Mouse (Mus musculus): ENCODE data around the gene Gm45233. TPM values are rescaled to one million over a fixed set of nuclear protein-coding genes. Genes with fewer than 3 reads are reported as not detected.
"Not testable (repeated sequence)": the region's sequence is repeated elsewhere in the genome, so short reads cannot be mapped to it uniquely, and the experiment has no call there.

Gene Gm45233
- total RNA-seq (2021) = under 1 TPM; 0.80 to 0.86 TPM

- DNase-seq = peak; percentile 93
These were observed at the start of gene Gm45233, which contains the start of gene Etfb for GRCm38 (mm10) chr7:43443917-43444293. Gene Gm45233, plus strand, starts transcription at chr7:43444128. Gene Etfb, plus strand, starts transcription at chr7:43444083.

- DNase-seq = no peak
These were observed 44.4 kb upstream of the Gm45233 start for GRCm38 (mm10) chr7:43399501-43399900.

GRCm38 (mm10) chr7:43402718-43403117, 41.2 kb upstream of the Gm45233 start:
- DNase-seq = no peak

- no peak for DNase-seq
These were observed 36.4 kb upstream of the Gm45233 start for GRCm38 (mm10) chr7:43407573-43407972.

GRCm38 (mm10) chr7:43408131-43408553, 35.8 kb upstream of the Gm45233 start, which contains the start of gene Siglecg:
Gene Siglecg, plus strand, starts transcription at chr7:43408204.
- DNase-seq = no peak

GRCm38 (mm10) chr7:43409084-43409483, 34.8 kb upstream of the Gm45233 start:
- no peak for DNase-seq

GRCm38 (mm10) chr7:43411724-43412123, 32.2 kb upstream of the Gm45233 start:
- DNase-seq = not testable (repeated sequence)

- DNase-seq = no peak
These were observed 26.6 kb upstream of the Gm45233 start for GRCm38 (mm10) chr7:43417298-43417697.

- DNase-seq = peak; percentile 74 to 81
These were observed 20.8 kb upstream of the Gm45233 start for GRCm38 (mm10) chr7:43422995-43423617.

GRCm38 (mm10) chr7:43423991-43424625, 19.8 kb upstream of the Gm45233 start:
- DNase-seq = no peak

GRCm38 (mm10) chr7:43427406-43427805, 16.5 kb upstream of the Gm45233 start, which contains the start of gene Lim2:
Gene Lim2, plus strand, starts transcription at chr7:43427670.
- no peak for DNase-seq

GRCm38 (mm10) chr7:43429500-43429899, 14.4 kb upstream of the Gm45233 start:
- no peak for DNase-seq

GRCm38 (mm10) chr7:43432891-43433290, 11.0 kb upstream of the Gm45233 start:
- DNase-seq = no peak

GRCm38 (mm10) chr7:43434676-43435075, 9.3 kb upstream of the Gm45233 start:
- no peak for DNase-seq

- no peak for DNase-seq
These were observed 7.3 kb upstream of the Gm45233 start, which contains the start of gene Nkg7 for GRCm38 (mm10) chr7:43436341-43437255. Gene Nkg7, plus strand, starts transcription at chr7:43437073.

- no peak for DNase-seq
These were observed 5.3 kb upstream of the Gm45233 start for GRCm38 (mm10) chr7:43438611-43439010.

GRCm38 (mm10) chr7:43440482-43440881, 3.4 kb upstream of the Gm45233 start, which contains the start of gene Cldnd2:
Gene Cldnd2, plus strand, starts transcription at chr7:43440782.
- no peak for DNase-seq

GRCm38 (mm10) chr7:43441071-43441470, 2.9 kb upstream of the Gm45233 start:
- DNase-seq = no peak

GRCm38 (mm10) chr7:43442684-43443083, 1.2 kb upstream of the Gm45233 start:
- no peak for DNase-seq

GRCm38 (mm10) chr7:43443126-43443916, 607 bp upstream of the Gm45233 start:
- DNase-seq = peak; percentile 75 to 77

GRCm38 (mm10) chr7:43447801-43448200, 3.9 kb downstream of the Gm45233 start:
- DNase-seq = no peak

GRCm38 (mm10) chr7:43448246-43448645, 4.3 kb downstream of the Gm45233 start:
- no peak for DNase-seq

Measured in layer of hippocampus, postnatal 36 days (tissue).